Mouse (Mus musculus): ENCODE measurements around the gene Fam129c.

The Fam129c gene

DNA sequence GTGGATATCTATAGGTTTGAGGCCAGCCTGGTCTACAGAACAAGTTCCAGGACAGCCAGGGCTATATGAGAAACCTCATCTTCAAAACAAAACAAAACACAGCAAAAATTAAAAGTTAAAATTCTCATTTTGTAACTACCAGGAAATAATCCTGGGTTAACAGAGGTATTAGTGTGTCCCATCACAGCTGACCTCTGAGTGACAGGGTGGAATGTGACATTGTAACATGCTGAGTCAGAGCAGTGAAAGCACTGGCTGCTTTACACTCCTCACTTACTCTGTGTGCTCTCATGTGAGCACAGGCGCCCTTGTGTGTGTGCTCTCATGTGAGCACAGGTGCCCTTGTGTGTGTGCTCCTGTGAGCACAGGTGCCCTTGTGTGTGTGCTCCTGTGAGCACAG is 22.4 kb upstream of the Fam129c start:
- DNase-seq = no peak

DNA sequence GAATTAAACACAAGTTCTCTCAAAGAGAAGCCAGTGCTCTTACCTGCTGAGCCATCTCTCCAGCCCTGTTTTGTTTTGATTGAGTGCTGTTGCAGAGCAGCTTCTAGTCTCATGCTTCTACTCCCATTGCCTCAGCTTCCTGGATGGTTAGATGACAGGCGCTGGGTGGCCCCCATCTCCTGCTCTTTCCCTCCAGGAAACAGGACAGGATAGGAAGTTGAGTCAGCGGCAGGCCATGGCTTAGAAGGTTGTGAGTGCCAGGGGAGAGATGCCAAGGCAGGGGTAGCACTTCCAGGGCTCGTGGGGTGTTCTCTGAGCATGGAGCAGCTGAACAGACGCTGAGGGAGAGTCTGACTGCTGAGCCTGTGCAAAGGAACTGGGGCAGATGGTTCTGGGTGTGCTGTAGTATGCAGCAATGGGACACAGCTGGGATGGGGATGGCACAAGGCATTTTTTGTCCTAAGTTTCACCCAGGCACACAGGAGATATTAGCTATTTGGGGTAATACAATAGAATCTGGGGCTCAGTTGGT is 19.5 kb upstream of the Fam129c start:
- DNase-seq = peak; percentile 46 to 49

DNA sequence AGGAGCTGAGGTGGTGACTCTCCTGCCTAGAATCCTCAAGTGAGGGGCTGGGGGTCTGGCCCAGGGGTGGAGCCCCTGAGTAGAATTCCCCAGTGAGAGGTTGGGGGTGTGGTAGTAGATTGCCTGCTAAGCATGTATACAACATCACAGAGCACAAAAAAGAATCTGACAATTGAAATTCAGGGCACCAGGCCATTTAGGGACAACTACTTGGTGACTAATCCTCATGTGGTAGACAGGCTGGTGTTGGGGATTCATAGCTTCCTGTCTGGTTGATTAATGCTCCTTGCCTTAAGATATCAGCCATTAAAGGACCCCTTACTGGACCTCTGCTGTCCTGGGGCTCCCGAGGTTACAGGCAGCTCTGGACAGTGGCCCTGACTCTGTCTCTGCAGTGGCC is 18.4 kb upstream of the Fam129c start:
- DNase-seq = no peak

DNA sequence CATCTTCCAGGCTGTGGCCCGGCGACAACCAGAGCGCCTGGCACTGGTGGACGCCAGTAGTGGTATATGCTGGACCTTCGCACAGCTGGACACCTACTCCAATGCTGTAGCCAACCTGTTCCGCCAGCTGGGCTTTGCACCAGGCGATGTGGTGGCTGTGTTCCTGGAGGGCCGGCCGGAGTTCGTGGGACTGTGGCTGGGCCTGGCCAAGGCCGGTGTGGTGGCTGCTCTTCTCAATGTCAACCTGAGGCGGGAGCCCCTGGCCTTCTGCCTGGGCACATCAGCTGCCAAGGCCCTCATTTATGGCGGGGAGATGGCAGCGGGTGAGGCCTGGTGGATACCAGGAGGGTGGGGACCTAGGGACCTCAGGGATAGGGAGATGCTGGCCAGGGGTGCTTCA is 18.0 kb upstream of the Fam129c start:
- DNase-seq = peak; percentile 48 to 50

DNA sequence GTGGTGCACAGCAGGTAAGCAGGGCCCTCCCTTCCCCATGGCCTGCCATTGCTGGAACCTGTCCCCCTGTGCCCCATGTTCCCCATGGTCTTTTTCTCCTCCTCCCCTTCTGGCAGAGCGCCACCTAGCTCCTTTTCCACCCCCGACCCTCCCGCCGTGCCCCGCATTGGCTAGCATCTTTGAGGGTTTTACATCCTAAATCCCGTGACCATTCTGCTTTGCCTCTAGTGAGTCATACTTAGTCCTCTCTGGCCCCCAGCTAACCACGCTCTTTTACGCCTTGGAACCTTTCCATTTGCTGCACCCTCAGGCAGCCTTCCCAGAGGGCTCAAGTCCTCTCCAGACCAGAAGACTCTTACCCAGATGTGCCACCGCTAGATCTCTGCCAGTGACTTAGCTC is 17.2 kb upstream of the Fam129c start:
- peak in 1 of 2 experiments; percentile 45 for DNase-seq

DNA sequence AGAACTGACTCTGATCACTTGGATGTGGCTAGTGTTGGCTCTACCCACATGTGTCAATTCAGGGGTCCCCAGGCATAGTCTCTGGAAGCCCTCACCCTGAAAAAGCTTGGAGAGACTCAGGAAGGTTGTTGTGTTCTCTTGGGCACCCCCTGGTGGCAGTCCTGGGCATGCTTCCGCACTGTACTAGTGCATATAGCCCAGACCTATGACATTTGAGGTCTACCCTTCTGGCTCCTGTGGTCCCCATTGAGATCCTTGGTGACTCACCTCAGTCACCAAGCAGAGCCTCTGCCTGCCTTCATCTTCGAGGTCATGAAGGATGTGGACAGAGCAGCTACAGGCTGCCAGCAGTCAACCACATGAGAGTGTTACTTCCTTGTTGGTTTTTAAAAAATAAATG is 10.6 kb upstream of the Fam129c start:
- peak; percentile 71 to 82 for DNase-seq

DNA sequence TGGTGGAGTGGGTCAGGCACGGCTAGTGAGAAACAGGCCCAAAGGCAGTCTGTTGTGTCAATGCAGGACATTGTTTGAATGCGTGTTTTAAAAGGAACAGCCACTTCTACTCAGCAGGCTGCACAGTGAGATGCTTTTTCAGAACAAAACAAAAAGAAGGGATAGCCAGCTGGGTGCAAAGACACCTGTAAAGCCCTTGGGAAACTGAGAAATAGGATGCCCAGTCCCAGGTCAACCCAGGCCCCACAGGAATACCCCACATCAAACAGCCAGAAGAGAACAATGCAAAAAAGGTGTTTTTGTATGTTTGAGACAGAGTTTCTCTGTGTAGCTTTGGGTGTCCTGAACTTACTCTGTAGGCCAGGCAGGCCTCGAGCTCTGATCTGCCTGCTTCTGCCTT is 8.7 kb upstream of the Fam129c start:
- no peak for DNase-seq

DNA sequence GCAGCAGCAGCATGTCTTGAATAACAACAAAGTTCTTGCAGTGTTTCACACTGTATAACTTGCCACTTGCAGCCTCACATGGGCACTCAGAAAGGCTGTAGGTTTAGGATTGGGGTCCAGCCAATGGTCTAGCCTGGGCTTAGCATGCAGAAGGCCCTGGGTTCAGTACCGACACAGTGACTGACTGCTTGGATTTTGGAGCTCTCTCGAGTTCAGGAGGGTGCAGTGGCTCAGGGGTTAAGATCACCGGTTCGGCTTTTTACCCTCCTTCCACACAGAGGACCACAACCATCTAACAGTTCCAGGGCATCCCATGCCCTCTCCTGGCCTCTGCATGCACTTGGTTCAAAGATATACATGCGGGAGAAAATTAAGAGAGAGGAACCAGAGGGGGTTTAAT is 6.4 kb upstream of the Fam129c start:
- no peak for DNase-seq

DNA sequence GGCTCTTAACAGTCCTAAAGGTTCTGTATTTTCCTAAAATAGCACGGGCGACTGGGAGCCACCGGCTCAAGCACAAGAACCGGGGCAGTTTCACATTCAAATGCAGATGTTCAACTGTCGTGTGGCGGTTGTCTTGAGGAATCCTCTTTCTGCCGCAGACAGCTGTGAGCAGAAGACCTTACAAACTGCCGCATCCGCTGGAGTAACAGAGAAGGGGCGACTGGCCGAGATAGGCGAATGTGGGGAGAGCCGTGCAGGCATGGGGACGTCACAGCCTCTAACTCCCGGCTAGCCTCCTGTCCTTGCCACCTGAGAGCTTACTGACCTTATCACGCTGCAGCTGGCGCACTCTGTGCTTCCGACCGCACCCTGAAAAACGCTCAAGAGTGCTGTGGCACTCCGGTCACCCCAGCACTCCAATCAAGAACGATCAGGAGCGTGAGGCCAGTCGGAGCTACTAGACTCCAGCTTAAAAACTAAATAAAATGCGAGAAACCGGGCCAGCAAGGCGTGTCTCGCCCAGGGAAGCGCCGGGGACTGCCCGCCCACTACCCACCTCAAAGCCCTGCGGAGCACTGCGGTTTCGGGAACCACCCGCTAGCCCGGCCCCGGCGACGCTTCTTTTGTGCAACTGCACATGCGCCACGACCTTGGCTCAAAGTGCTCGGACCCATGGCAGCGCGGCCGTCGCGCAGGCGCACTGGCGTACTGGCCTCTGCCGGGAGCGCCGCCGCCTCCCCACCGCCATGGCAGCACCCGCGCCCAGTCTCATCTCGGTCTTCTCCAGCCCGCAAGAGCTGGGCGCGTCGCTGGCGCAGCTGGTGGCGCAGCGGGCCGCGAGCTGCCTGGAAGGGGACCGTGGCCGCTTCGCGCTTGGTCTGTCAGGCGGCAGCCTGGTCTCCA is 5.7 kb upstream of the Fam129c start, which contains the start of gene Pgls:
Gene Pgls, plus strand, starts transcription at position 706 of the 903 bp plus-strand sequence.
- DNase-seq = peak; percentile 96 to 98

DNA sequence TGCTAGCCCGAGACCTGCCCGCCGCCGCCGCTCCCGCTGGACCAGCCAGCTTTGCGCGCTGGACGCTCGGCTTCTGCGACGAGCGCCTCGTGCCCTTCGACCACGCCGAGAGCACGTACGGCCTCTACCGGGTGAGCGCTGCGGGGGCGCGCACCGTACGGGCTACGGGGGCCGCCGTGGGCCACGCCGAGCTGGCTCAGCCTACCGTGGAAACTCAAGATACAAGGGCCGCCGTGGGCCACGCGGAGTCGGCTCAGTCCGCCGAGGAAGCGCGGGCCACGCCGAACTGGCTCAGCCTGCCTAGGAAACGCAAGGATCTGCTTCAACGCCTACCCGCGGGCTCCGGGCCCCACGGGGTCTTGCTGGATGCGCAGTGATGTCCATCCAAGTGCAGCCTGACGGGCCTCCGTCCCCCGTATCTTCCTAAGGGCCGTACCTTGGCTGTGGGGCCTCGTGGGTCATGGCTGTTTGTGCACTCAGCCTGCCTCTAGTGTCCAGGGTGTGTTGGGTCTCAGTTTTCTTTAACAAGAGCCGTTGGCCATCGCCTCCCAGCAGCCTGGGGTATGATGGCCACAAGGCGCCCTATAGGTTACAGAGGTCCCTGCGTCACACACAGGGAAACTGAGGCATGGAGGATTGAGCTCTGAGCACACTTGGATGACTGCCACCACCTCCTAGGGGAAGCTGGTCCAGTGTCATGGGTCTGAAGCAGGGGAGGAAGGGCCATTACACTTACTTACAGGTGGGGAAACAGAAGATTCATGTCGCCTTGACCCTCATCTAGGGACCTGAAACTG is 4.9 kb upstream of the Fam129c start:
- DNase-seq = peak; percentile 80 to 88

DNA sequence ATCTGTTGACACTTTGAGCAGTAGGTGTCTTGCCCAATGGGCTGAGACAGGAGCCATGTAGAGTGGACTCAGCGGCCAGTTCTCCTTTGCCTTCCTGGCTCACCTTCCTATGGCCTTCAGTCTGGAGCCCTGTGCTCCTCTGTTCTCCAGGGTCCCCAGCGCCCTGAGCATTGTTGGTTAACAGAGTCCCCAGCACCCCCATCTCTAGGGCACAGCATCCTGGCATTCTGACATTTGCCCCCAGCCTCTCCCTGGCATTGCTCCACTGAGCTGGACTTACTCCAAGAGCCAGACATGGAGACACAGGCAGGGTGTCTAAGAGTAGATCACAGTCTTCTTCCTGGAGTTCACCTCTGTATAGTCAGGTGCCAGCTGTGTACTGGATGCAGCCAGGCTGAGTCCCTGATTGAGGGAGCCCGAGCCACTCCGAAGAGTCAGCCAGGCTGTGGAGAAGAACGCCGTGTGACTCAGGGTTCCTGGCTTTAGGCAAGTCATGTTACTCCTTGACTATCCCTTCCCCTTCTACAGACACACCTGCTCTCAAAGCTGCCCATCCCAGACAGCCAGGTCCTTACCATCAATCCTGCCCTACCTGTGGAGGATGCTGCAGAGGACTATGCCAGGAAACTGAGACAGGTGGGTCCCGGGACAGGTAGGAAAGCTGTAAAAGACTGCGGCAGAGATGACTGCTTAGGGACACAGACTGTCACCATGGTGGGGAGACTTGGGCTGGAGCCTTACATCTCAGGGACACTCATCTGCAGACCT is 3.7 kb upstream of the Fam129c start:
- peak; percentile 38 to 51 for DNase-seq

DNA sequence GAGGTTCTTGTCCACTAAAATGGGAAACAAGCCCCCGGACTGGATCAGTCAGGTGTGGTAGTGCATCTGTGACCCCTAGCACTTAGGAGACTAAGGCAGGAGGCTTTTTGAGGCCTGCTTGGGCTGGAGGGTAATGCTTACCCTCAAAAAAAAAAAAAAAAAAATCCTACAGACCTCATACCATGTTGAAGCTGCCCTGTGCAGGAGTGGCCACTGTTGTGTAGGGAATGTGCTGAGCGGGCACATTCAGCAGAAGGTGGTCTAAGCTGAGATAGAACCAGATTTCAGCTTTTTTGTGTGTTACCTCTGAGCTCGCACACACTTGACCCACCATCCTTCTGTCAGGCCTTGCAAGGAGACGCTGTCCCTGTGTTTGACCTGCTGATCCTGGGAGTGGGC is 3.1 kb upstream of the Fam129c start:
- DNase-seq = no peak

DNA sequence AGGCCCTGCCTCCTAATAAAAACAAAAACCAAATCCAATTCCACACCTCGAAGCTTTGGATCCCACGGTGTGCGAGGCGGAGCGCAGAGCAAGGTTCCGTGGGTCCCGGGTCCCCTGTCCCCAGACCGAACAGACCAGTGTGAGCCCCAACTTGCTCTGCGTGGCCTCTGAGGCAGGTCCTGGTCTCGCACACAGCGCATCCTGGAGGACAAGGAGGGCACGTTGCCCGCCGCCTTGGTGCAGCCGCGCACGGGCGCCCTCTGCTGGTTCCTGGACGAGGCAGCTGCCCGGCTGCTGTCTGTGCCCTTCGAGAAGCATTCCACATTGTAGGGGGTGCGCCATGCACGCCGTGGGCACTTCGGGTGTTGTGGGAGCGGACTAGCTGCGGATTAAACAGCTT is 1.6 kb upstream of the Fam129c start:
- peak; percentile 97 to 98 for DNase-seq

DNA sequence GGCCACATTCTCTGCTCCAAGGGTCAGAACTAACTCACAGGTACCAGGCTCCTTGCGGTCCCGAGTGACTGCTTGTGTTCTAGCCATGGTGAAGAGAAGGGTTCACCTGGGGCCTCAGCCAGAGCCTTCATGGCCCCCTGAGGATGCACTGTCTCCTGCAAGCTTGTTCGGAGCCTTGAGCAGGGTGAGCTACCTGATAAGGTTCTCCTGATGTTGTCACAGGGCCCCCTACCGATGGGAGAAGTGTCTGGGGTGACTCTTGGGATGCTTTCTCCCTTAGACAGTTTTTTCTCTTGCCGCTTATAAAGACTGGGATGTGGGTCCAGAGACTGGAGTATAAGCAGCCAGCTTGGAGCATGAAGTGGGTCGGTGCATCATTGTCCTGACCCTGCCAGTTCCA is 1.1 kb upstream of the Fam129c start:
- no peak for DNase-seq

DNA sequence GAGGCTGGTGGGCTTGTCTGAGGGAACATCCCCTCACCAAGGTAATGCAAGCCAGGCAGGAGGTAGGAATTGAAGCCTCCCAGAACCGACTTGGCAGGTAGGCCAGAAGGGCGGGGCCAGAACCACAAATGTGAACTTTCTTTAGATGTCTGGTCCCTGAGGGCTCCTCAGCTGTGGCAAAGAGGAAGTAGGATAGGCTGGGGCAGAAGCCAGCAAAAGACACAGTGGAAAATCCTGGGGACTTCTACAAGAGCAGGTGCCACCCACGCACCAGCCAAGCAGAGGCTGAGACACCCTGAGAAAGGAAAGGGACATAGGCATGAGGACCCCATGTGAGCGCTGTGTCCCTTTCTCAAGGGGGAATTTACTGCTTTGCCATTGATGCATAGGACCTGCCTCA is 650 bp upstream of the Fam129c start:
- no peak for DNase-seq

DNA sequence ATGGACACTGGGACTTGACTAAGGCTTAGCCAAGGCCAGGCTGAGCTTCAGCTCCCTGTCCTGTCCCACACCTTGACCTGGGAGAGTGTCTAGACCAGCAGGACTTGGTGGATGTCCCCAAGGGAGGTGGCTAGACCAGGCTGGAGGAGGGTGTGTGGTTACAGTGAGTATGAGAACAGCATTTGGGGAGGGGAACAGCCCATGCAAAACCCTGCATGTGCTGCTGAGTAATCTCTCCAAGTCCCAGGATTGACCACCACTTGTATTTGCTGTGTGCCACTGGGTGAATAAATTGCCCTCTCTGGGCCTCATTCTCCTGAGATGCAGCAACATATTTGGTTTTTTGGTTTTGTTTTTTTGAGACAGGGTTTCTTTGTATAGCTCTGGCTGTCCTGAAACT is 927 bp downstream of the Fam129c start:
- no peak for DNase-seq

DNA sequence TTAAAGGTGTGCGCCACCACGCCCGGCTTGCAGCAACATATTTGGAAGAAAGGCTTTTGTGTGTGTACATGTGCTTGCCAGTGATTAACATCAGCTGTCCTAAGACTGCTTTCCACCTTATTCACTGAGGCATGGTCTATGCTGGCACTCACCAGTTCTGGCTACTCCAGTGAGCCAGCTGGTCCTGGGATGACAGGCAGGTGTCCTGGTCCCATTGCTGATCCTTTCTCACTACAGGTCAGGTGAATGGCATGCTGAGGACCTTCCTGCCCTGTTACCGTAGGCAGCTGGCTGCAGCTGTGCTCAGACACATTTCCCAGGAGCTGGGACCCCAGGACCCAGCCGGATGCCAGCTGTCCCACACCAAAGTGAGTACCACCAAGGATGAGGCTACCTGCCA is 1.4 kb downstream of the Fam129c start:
- DNase-seq = peak in 1 of 2 experiments; percentile 41

DNA sequence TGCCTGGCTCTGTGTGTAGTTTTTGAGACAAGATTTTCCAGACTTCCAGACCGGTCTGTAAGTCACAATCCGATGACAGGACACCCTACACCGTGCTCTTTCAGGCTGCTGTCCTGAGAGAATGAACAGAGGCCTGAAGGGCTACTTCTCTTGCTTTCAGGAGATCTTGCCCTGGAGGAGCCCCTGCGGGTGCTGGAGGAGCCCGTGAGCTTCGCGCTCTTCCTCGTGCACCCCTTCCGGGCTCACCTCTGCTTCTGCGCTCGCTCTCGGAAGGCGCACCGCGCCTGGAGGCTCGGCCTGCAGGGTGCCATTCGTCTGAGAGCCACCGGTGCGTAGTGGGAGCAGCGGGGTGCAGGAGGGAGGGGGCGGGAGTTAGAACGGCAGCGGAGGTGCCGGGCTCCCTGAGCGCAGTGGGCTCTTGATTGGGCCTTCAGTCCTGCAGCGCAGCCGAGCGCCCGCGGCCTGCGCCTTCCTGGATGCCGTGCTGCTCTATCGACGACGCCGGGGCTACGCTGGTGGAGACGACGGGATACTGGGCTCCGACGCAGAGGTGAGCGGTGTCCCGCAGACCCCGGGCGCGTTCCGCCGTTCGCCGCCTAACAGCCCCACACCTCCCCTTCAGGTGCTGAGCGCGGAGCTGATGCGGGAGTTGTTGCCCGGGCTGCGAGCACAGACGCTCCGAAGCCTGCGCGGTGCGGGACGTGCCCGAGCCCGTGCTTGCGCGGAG is 4.7 kb downstream of the Fam129c start:
- no peak for DNase-seq

DNA sequence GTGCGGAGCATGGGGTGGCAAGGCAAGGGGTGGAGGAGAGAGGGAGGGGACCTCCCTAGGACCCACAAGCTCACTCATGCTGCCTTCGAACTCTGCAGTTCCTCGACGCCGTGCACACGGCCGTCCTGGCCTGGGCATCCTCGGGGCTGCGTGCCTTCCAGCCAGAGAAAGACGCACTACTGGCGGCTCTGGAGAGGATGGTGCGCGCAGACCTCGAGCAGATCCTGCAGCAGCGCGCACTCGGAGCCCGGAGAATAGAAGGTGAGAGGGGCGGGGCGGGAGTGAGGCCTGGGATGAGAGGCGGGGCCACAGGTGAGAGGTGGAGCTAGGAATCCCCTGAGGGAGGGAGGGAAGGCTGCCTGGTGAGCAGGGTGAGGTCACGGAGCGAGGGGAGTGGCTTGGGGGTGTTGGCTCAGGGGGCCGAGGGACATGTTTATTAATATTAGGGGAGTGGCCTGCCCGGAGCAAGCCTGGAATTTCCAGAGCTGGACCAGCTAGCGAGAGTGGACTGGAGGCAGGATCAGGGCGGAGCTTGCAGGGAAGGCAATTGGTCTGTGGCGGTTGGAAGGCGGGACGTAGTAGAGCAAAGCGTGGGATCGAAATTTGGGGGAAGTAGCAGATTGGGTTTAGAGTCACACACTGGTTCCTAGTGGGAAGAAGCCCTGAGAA is 5.4 kb downstream of the Fam129c start:
- peak; percentile 38 to 61 for DNase-seq

DNA sequence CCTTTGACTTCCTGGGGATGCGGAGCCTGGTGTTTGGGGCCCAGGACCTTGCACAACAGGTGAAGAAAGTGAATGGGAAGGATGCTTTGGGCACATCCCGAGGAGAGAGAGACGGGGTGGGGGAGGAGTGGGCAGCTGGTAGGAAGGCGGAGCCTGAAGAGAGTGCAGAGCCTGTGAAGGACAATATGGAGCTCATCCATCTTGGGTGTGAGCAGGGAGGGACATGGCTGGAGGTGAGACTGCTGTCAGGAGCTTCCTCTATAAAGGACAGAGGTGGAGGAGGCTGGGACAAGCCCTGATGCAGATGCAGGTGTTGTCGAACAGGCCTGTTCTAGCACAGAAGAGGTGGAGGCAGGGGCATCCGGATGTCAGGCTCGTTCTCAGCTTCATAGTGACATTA is 6.6 kb downstream of the Fam129c start:
- DNase-seq = no peak

DNA sequence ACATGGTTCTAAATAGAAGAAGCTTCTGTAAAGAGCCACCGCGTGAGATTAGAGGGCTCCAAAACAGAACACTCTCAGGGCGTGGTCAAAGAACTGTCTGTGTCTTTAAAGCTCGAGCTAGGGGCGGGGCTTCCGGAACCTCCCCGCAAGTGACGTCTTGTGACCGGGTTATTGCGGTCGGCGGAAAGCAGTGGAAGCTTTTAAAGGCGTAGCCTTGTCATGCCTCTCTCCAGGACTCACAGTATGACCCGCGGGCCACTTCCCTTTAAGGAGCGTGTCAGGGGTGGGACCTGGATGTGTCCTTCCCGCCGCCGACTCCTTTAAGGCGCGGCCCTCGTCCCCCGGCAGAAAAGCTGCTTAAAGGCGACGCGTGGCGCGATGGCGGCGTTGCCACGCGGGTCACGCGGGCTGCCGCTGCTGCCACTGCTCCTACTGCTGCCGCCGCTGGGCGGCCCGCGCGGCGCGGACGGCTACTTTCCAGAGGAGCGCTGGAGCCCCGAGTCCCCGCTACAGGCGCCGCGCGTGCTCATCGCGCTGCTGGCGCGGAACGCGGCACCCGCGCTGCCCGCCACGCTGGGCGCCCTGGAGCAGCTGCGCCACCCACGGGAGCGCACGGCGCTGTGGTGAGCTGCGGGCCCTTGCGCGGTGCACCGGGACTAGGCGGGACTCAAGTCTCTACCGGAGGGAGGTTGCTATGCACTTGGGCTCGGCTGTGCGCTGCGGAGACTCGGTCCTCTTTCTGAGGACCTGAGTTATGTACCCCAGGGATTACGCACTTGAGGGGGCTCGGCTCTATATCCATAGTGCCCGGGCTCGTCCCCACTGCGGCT is 13.6 kb downstream of the Fam129c start, which contains the start of gene Colgalt1:
Gene Colgalt1, plus strand, starts transcription at position 177 of the 830 bp plus-strand sequence.
- peak; percentile 95 to 97 for DNase-seq
